Mouse (Mus musculus) lung, postnatal 0 days (tissue): ENCODE data around the gene Mamld1.

Experiments used
- CTCF ChIP-seq: IDR thresholded peaks from 2 replicates; pipeline ENCODE4 v1.5.1; 2016; ENCODE audit warnings: antibody characterized with exemption, mild to moderate bottlenecking
- EP300 ChIP-seq: IDR thresholded peaks from 2 replicates; pipeline ENCODE4 v1.6.1; 2016; ENCODE audit warnings: antibody characterized with exemption, mild to moderate bottlenecking, control low read depth

DNA sequence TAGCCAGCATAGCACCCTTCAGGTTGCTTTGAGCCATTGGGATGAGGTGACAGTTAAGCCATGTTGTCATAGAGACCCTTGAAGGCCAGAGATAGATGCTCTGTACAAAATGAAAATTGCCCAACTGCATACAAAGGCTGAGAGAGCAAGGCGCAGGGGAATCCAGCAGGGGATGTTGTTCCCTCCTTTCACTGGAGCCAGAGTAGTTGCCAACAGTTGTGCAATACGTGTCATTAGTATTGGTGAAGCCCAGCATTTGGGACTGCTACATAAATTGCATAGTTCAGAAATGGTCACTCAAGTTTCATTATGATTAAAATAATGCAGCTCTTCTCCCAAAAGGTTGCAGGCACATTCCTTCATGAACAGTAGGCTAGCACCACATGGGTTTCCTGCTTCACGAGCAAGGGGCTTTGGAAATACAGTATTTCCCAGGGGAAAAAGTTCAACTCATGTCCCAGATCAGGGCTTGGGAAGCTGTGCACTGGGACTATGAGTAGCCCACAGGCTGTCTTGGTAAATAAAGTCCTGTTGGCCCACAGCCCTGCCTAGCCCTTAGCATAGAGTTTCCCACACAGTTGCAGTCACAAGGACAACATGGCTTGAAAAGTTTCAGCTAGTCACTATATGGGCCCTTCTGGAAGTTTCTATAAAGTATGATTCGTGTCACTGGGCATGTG lies 58.1 kb downstream of the Mamld1 start:
- TF ChIP-seq CTCF (peak; percentile 48), EP300 (no peak)
